Mouse (Mus musculus): Measurements from ENCODE around the gene Gm1113. TPM values are rescaled to one million over a fixed set of nuclear protein-coding genes. Genes with fewer than 3 reads are reported as not detected.
A peak's percentile ranks its signal among the peaks of the same experiment; 100 is the strongest.

Gm1113 gene
- polyA plus RNA-seq, 1 experiment from 2014 or later, result not detected

GRCm38 (mm10) chr9:35523541-35523940 lies 5.5 kb upstream of the Gm1113 start:
- Histone ChIP-seq H3K27ac (peak overlapping the region; percentile 30), H3K4me1 (peaks cover 23% of the 10 kb centered on the region), H3K4me3 (no peak overlapping the region), H3K36me3 (no peaks in the 10 kb centered on the region), H3K27me3 (no peaks in the 10 kb centered on the region), H3K9ac (no peak overlapping the region), H3K4me2 (replicated peaks) (no peak overlapping the region), H3K9me3 (no peaks in the 10 kb centered on the region)
- 34% methylated on average over 5 of the region's 5 CpGs for WGBS
- ATAC-seq (ENCODE audit: insufficient number of reproducible peaks, insufficient read depth, low FRiP score, low TSS enrichment), result peak; percentile 67

DNA sequence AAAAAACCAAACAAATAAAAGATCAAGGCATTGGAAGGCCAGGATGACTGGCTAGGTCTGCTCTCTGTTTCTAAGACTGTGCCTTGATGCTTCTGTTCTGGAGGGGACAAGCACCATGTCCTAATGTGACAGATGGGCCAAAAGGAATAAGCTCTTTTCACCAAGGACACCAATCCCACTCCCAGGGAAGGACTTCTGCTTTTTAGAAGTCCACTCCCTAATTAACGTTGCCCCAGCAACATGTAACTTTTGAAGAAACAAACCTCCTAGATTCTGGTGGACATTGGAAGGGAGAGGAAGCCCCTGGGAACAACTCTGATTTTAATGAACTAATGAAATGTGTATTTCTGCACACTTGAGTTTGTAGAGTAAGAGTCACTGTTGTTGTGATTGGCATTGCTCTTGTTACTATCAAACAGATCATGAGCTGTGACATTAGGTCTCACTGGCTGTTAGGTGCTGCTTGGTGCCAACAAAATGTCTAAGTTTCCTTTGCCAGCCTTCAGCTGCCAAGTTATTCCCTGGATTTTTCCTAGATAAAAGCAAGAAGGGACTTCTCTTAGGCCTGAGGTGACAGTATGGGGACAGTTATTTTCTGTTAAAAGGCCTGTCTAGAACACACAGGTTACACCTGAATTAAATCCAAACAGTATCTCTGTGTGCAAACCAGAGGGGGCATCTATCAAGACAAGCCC lies 4.9 kb upstream of the Gm1113 start:
- Histone ChIP-seq H3K4me2 (replicated peaks) (no peak overlapping the region), H3K27me3 (no peaks in the 10 kb centered on the region), H3K36me3 (no peaks in the 10 kb centered on the region), H3K4me3 (no peak overlapping the region), H3K9ac (no peak overlapping the region), H3K4me1 (peaks cover 21% of the 10 kb centered on the region), H3K27ac (peak overlapping the region; percentile 30), H3K9me3 (no peaks in the 10 kb centered on the region)
- no peak for ATAC-seq (ENCODE audit: insufficient number of reproducible peaks, insufficient read depth, low FRiP score, low TSS enrichment)
- 75% methylated on average over 1 of the region's 1 CpGs for WGBS

DNA sequence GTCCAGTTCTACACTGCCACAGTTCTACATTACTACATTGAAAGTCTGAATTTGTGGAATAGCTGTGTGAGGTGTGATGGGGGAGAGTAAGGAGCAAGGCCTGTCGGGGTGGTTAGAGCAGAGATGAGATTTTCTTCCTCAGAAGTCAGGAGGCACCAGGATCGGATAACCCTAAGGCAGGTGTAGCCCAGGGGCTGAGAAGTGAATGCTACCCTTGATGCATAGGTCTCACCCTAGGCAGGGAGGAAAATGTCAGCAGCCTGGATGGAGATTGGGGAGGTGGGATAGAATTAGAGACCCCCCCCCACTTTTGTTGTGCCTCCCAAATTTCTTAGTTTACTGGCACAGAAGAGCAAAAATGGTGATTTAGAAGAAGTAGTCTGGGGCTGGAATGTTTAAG lies 4.2 kb upstream of the Gm1113 start:
- H3K4me1 ChIP-seq, result peaks cover 19% of the 10 kb centered on the region
- no peaks in the 10 kb centered on the region for H3K36me3 ChIP-seq
- H3K4me3 ChIP-seq, result no peak overlapping the region
- H3K4me2 ChIP-seq (replicated peaks), result no peak overlapping the region
- no peak overlapping the region for H3K9ac ChIP-seq
- WGBS, result 51% methylated on average over 2 of the region's 2 CpGs
- H3K27me3 ChIP-seq, result no peaks in the 10 kb centered on the region
- H3K27ac ChIP-seq, result no peak overlapping the region
- no peaks in the 10 kb centered on the region for H3K9me3 ChIP-seq
- ATAC-seq (ENCODE audit: insufficient number of reproducible peaks, insufficient read depth, low FRiP score, low TSS enrichment), result no peak

DNA sequence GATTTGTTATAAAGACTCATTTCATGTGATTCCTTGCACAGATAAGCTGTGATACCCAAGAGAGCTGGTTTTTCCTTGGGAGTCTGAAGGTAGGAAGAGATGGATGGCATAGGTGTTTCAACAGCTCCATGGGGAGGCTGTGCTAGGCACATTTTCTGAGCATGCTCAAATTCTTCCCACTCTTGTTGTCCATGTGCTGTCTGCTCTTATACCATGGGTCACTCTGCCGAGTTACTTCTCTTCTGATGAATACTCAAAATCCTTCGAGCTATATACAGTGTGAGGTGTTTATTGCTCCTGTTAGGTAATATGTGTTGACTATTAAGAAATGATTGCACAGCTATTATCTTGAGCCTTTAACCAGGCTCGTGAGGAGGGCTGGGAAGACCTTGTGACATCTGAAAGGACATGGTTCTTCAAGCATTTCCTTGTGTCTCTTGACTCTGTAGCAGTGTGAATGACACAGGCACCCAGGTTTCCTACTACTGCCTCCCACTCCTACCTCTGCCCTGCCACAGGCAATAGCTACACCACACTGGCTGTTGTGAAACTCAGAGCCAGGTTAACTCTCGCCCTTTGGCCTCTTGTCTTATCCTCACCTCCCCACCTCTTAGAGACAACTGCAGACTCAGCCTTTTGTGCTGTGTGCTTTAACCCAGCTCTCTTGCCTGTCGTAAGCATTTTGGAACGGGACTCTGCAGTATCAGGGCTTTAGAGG lies 2.7 kb upstream of the Gm1113 start:
- Histone ChIP-seq H3K27me3 (no peaks in the 10 kb centered on the region), H3K9ac (no peak overlapping the region), H3K4me1 (peaks cover 19% of the 10 kb centered on the region), H3K27ac (no peak overlapping the region), H3K36me3 (no peaks in the 10 kb centered on the region), H3K4me2 (replicated peaks) (no peak overlapping the region), H3K9me3 (no peaks in the 10 kb centered on the region), H3K4me3 (no peak overlapping the region)
- ATAC-seq (ENCODE audit: insufficient number of reproducible peaks, insufficient read depth, low FRiP score, low TSS enrichment), result no peak
- 77% methylated on average over 6 of the region's 6 CpGs for WGBS

GRCm38 (mm10) chr9:35516711-35517110 lies 1.4 kb downstream of the Gm1113 start:
- H3K9ac ChIP-seq, result no peak overlapping the region
- H3K4me1 ChIP-seq, result 0 out of 2 replicates have a peak, but pooled peaks cover 5% of the 10 kb centered on the region
- H3K4me2 ChIP-seq (replicated peaks), result no peak overlapping the region
- no peaks in the 10 kb centered on the region; the same call in 1 of the 2 replicates for H3K27me3 ChIP-seq
- H3K9me3 ChIP-seq, result no peaks in the 10 kb centered on the region
- 93% methylated on average over 16 of the region's 16 CpGs for WGBS
- H3K36me3 ChIP-seq, result no peaks in the 10 kb centered on the region
- H3K4me3 ChIP-seq, result no peak overlapping the region
- H3K27ac ChIP-seq, result no peak overlapping the region
- no peak for ATAC-seq (ENCODE audit: insufficient number of reproducible peaks, insufficient read depth, low FRiP score, low TSS enrichment)

DNA sequence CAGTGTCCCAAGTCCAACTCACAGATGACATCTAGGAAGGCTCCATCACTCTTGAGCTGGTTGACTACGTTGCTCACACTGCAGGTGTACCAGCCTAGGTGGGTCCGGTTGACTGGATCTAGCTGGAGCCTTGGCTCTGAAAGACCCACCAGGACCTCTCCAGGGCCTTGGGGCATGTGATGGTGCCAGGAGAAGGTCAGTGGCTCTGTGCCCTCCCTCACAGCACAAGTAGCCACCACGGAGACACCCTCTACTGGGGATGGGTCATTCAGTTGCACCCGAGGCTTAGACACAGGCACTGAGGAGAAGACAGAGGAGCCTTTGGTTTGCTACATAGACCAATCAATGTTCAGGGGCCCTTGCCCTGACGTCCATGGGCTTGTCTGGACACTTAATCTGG lies 1.9 kb downstream of the Gm1113 start:
- H3K36me3 ChIP-seq, result no peaks in the 10 kb centered on the region
- peaks cover 2% of the 10 kb centered on the region; the same call in 1 of the 2 replicates for H3K27me3 ChIP-seq
- no peaks in the 10 kb centered on the region for H3K9me3 ChIP-seq
- 0 out of 2 replicates have a peak, but pooled peaks cover 1% of the 10 kb centered on the region for H3K4me1 ChIP-seq
- H3K4me2 ChIP-seq (replicated peaks), result no peak overlapping the region
- H3K27ac ChIP-seq, result no peak overlapping the region
- 88% methylated on average over 5 of the region's 5 CpGs for WGBS
- no peak overlapping the region for H3K9ac ChIP-seq
- no peak for ATAC-seq (ENCODE audit: insufficient number of reproducible peaks, insufficient read depth, low FRiP score, low TSS enrichment)
- no peak overlapping the region for H3K4me3 ChIP-seq

DNA sequence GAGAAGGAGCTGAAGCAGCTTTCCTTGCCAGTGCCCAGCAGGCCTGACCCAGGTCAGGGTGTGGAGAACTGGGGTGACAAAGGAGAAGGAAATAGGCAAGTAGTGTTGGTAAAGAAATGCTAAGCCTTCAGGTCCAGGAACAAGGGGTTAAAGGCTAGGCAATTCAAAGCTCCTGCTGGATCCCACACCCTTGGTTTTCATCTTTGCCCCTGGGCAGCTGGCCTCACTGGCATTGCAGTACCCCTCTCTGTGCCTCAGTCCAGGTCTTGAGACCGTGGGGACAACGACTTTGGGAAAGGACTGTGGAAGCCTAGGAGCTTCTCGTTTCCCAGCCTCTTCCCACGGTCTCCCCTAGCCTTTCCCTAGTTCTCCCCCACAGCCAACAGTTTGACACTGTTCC lies 4.2 kb downstream of the Gm1113 start:
- peaks cover 5% of the 10 kb centered on the region; the same call in 1 of the 2 replicates for H3K27me3 ChIP-seq
- no peak for ATAC-seq (ENCODE audit: insufficient number of reproducible peaks, insufficient read depth, low FRiP score, low TSS enrichment)
- no peaks in the 10 kb centered on the region for H3K9me3 ChIP-seq
- no peak overlapping the region for H3K4me3 ChIP-seq
- H3K27ac ChIP-seq, result no peak overlapping the region
- no peak overlapping the region for H3K4me2 ChIP-seq (replicated peaks)
- 80% methylated on average over 4 of the region's 4 CpGs for WGBS
- no peaks in the 10 kb centered on the region for H3K4me1 ChIP-seq
- H3K36me3 ChIP-seq, result no peaks in the 10 kb centered on the region
- no peak overlapping the region for H3K9ac ChIP-seq

GRCm38 (mm10) chr9:35508234-35508633 lies 9.8 kb downstream of the Gm1113 start:
- Histone ChIP-seq H3K9me3 (no peaks in the 10 kb centered on the region), H3K4me1 (peaks cover 20% of the 10 kb centered on the region), H3K9ac (no peak overlapping the region), H3K4me3 (no peak overlapping the region), H3K4me2 (replicated peaks) (no peak overlapping the region), H3K36me3 (peaks cover 9% of the 10 kb centered on the region), H3K27me3 (0 out of 2 replicates have a peak, but pooled peaks cover 5% of the 10 kb centered on the region), H3K27ac (peak overlapping the region; percentile 59)
- WGBS, result 35% methylated on average over 8 of the region's 8 CpGs
- ATAC-seq (ENCODE audit: insufficient number of reproducible peaks, insufficient read depth, low FRiP score, low TSS enrichment), result 0 out of 2 replicates have a peak, but pooled peaks have one; percentile 6

DNA sequence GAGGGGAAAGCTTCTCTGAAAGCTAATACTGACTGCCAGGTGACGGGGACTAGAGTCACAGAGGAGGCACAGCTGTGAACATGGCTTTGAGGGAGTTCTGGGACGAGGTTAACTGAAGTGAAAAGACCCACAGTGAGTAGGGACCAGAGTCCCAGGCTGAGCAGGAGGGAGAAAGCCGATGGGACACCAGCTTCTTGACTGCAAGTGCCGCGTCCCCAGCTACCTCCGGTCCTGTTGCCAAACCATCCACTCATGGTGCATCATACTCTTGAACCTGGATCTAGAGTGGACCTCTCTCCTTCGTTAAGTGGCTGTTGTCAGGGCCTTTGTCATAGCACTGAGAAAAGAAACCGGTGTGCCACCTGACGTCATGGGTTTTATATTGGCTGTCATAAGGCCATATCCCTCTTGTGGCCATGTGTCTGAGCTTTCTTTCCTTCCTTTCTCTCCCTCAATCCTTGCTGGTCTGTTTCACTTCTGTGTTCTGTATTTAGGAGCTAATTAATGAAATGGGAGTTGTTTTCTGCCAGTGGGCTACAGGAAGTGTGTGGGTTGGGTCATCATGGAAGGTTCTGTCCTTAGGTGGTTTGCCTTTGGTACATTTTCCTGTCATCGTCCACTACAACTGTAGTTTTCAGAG lies 15.6 kb downstream of the Gm1113 start:
- no peaks in the 10 kb centered on the region for H3K27me3 ChIP-seq
- WGBS, result 88% methylated on average over 10 of the region's 10 CpGs
- peaks cover 47% of the 10 kb centered on the region for H3K36me3 ChIP-seq
- no peak overlapping the region for H3K27ac ChIP-seq
- no peak overlapping the region for H3K9ac ChIP-seq
- H3K9me3 ChIP-seq, result no peaks in the 10 kb centered on the region
- no peak overlapping the region for H3K4me2 ChIP-seq (replicated peaks)
- no peak overlapping the region for H3K4me3 ChIP-seq
- peaks cover 9% of the 10 kb centered on the region for H3K4me1 ChIP-seq
- ATAC-seq (ENCODE audit: insufficient number of reproducible peaks, insufficient read depth, low FRiP score, low TSS enrichment), result no peak

DNA sequence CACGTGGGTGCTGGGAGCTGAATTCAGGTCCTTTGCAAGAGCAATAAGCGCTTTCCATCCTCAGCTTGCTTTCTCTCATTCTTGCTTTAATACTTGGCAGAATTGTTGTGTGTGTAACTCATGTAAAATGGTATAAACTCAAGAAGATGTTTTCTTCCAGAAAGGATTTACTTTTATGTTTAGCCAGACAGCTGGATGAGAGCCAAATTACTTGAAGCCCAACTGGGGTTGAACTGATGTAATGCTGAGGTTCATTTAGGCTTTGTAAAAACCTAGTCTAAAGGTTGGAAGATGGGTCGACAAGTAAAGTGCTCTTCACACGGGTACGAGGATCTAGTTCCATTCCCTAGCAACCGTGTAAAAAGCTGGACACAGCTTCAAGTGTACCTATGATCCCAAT lies 18.1 kb downstream of the Gm1113 start:
- H3K4me1 ChIP-seq, result peaks cover 2% of the 10 kb centered on the region; the same call in 1 of the 2 replicates
- H3K27me3 ChIP-seq, result no peaks in the 10 kb centered on the region
- no peak overlapping the region for H3K4me2 ChIP-seq (replicated peaks)
- 91% methylated on average over 6 of the region's 6 CpGs for WGBS
- H3K27ac ChIP-seq, result no peak overlapping the region
- H3K36me3 ChIP-seq, result peaks cover 47% of the 10 kb centered on the region
- ATAC-seq (ENCODE audit: insufficient number of reproducible peaks, insufficient read depth, low FRiP score, low TSS enrichment), result no peak
- no peak overlapping the region for H3K4me3 ChIP-seq
- no peak overlapping the region for H3K9ac ChIP-seq
- H3K9me3 ChIP-seq, result no peaks in the 10 kb centered on the region

DNA sequence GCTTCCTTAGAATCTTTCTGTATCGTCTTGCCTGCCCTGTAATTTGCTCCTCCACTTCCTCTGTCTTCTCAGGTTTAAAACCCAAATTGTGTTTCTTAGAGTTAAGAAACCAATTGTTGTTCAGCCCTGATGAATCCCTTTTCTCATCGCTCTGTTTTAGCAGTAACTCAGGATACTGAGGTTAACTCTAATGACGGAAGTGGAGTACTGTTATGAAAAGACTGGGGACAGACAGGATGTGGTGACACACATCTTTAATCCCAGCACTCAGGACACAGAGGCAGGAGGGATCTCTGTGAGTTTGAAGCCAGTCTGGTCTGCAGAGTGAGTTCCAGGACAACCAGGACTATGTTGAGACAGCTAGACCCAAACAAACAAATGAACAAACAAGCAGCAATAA lies 22.6 kb downstream of the Gm1113 start:
- no peak for ATAC-seq (ENCODE audit: insufficient number of reproducible peaks, insufficient read depth, low FRiP score, low TSS enrichment)
- H3K27me3 ChIP-seq, result no peaks in the 10 kb centered on the region
- no peak overlapping the region for H3K4me3 ChIP-seq
- no peak overlapping the region for H3K9ac ChIP-seq
- no peak overlapping the region for H3K4me2 ChIP-seq (replicated peaks)
- H3K9me3 ChIP-seq, result no peaks in the 10 kb centered on the region
- 50% methylated on average over 3 of the region's 3 CpGs for WGBS
- peaks cover 29% of the 10 kb centered on the region for H3K36me3 ChIP-seq
- no peak overlapping the region for H3K27ac ChIP-seq
- peaks cover 15% of the 10 kb centered on the region; the same call in 1 of the 2 replicates for H3K4me1 ChIP-seq

DNA sequence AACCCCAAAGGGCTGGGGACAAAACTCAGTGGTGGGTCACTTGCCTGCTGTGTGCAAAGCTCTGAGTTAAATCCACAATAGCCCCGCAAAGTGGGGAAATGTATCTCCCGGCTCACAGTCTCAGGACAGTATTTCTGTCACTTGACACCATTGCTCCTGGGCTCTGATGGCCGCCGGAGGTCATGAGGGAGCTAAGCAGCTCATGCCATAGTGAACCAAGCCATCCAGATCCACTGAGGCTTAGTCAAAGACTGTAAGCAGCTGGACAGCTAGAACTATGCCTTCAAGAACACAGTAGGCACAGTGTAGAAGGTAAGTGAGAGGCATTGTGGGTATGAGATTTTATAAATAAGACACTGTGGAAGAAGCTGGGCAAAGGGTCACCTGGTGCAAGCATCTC lies 23.1 kb downstream of the Gm1113 start:
- Histone ChIP-seq H3K9me3 (no peaks in the 10 kb centered on the region), H3K4me2 (replicated peaks) (no peak overlapping the region), H3K36me3 (peaks cover 24% of the 10 kb centered on the region), H3K4me1 (peaks cover 15% of the 10 kb centered on the region; the same call in 1 of the 2 replicates), H3K4me3 (no peak overlapping the region), H3K27me3 (no peaks in the 10 kb centered on the region), H3K27ac (no peak overlapping the region), H3K9ac (no peak overlapping the region)
- no peak for ATAC-seq (ENCODE audit: insufficient number of reproducible peaks, insufficient read depth, low FRiP score, low TSS enrichment)
- 21% methylated on average over 4 of the region's 4 CpGs for WGBS

All from embryonic facial prominence, embryonic 12.5 days (tissue).